Mouse (Mus musculus) brain, embryonic 14.5 days (tissue): ENCODE results near the gene Sept9.

ENCODE experiments used
- CTCF ChIP-seq: fragments of 200-500 bp; IDR thresholded peaks from 2 replicates; pipeline ENCODE4 v1.5.1; 2012; ENCODE audit warnings: inconsistent platforms, mild to moderate bottlenecking, moderate library complexity, borderline replicate concordance; ENCODE audit not compliant: insufficient read depth, insufficient read length; ENCODE audit errors: extremely low read depth
- POLR2A ChIP-seq: fragments of 200-500 bp; IDR thresholded peaks from 2 replicates; pipeline ENCODE4 v1.6.1; 2012; ENCODE audit warnings: mild to moderate bottlenecking, inconsistent platforms, borderline replicate concordance; ENCODE audit not compliant: poor library complexity, insufficient read depth, insufficient read length, severe bottlenecking; ENCODE audit errors: extremely low read depth

- TF ChIP-seq POLR2A (no peak), CTCF (no peak)
Measured at GRCm38 (mm10) chr11:117370262-117370850, 170.9 kb downstream of the Sept9 start.
